Mouse (Mus musculus): ENCODE results near the gene B3gat3.

DNA sequence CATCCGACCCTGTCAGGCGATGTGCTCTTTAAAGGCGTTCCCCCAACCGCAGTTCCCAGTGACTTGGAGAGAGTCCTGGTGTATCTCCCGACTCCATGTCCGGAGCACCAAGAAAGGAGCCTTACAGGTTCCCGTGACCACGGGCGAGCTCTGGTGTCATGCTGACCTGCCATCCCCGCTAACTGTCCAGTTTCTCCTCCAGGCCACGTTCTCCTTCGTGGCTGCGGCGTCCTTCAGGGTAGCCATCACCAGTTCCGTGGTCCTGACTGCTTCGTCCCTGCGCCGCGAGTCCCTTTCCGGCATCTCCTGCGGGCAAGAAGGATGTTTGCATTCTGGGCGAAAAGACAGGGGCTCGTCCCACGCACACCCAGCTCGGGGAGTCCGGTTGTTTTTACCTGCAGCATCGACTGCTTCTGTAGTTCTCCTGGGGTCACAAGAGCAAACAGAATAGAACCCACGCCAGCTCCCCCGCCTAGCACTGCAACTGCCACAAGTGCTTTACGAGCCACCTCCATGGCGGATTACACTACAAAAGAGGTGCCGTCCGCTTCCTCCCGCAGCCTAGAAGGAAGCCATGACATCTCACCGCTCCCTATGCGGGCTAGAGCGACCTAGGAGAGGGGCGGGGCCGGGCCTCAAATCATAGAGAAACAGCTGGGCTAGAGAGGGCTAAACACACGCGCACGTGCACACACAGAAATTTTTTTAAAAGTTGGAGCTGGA, 39.7 kb upstream of the B3gat3 start, which contains the start of gene Uqcc3:
- TF ChIP-seq CTCF (IDR thresholded peaks at IDR 0.05; ENCODE audit: low read depth): no peak
- TF ChIP-seq EP300 (IDR thresholded peaks at IDR 0.05; ENCODE audit: low read depth): no peak

All from liver, postnatal 0 days (tissue).